In the genomic region with DNA sequence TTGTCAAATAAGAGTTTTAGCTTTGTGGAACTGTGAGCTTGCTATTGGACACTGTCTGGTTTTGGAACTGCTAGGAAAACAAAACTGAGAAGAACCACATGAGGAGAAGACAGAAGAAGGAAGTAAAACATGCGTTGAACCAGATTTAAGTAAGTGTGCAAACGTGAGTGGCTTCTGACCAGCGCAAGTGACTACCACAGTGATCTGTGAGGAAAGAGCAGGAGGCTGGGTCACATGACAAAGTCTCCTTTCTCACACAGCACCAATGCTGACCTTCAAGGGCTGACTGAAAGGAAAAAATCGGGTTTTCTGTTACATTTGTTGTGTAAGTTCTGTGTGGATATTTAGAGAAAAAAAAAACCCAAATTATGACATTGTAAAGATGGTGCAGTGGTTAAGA, we compare ENCODE assay signal across 15 mouse cellular contexts.
"Had no signal": no experiment of that assay in that cellular context is flagged by ENCODE, and none has a peak within 500 bp of the region (broad histone marks: within the 10 kb centered on the region; RNA-seq: fewer than 3 reads in every experiment).

No protein-coding gene starts in this region.

- ATAC-seq: liver, postnatal 0 days; midbrain, embryonic 15.5 days had no signal

- H3K4me3 ChIP-seq: kidney, embryonic 15.5 days; limb, embryonic 10.5 days; liver, embryonic 13.5 days; lung, embryonic 15.5 days; midbrain, embryonic 15.5 days; neural tube, embryonic 15.5 days had no signal

- H3K4me1 ChIP-seq: kidney, embryonic 15.5 days; limb, embryonic 10.5 days; lung, embryonic 15.5 days; midbrain, embryonic 15.5 days; neural tube, embryonic 15.5 days had no signal

- H3K4me2 ChIP-seq: kidney, embryonic 15.5 days; liver, embryonic 13.5 days; lung, embryonic 15.5 days; midbrain, embryonic 11.5 days; midbrain, embryonic 15.5 days; neural tube, embryonic 15.5 days had no signal

- H3K36me3 ChIP-seq: kidney, embryonic 15.5 days; limb, embryonic 10.5 days; liver, embryonic 13.5 days; lung, embryonic 15.5 days; midbrain, embryonic 15.5 days; neural tube, embryonic 15.5 days had no signal

- H3K27me3 ChIP-seq: kidney, embryonic 15.5 days; liver, embryonic 13.5 days; lung, embryonic 15.5 days; midbrain, embryonic 15.5 days; neural tube, embryonic 15.5 days had no signal

- H3K9ac ChIP-seq: kidney, embryonic 15.5 days; liver, embryonic 13.5 days; liver, postnatal 0 days; lung, embryonic 15.5 days; midbrain, embryonic 15.5 days; neural tube, embryonic 15.5 days had no signal

- DNase-seq: kidney, adult 18-20 months; kidney, postnatal 14 days; liver, embryonic 13.5 days; liver, postnatal 0 days; lung, postnatal 14 days; right cerebral cortex, adult 18-20 months; right cerebral cortex, postnatal 25 days; thymus, postnatal 36 days had no signal

- H3K9me3 ChIP-seq: kidney, embryonic 15.5 days; limb, embryonic 10.5 days; liver, embryonic 13.5 days; lung, embryonic 15.5 days; megakaryocyte, embryonic 14.5 days; midbrain, embryonic 15.5 days; neural tube, embryonic 15.5 days had no signal

- H3K27ac ChIP-seq: kidney, embryonic 15.5 days; limb, embryonic 10.5 days; liver, embryonic 13.5 days; lung, embryonic 15.5 days; midbrain, embryonic 15.5 days; neural tube, embryonic 15.5 days had no signal
